Mouse (Mus musculus) E14TG2a.4 (cell line): ENCODE measurements around the gene Sbk2.

ENCODE experiments used
- CTCF ChIP-seq: conservative IDR thresholded peaks from 2 replicates; pipeline ENCODE4 v1.5.1; 2014; ENCODE audit warnings: low read length
- NANOG ChIP-seq: IDR thresholded peaks from 2 replicates; pipeline ENCODE4 v1.6.1; 2014; ENCODE audit warnings: borderline replicate concordance, low read length, mixed read lengths
- POU5F1 ChIP-seq: IDR thresholded peaks from 2 replicates; pipeline ENCODE4 v1.6.1; 2014; ENCODE audit warnings: low read length, borderline replicate concordance

GRCm38 (mm10) chr7:4920496-4920895 lies 43.7 kb downstream of the Sbk2 start:
- TF ChIP-seq CTCF, result no peak
- no peak for TF ChIP-seq POU5F1
- TF ChIP-seq NANOG, result no peak
